Mouse (Mus musculus) C2C12 (cell line): ENCODE data around the gene Trrap.

ENCODE experiments used
- CEBPB ChIP-seq: IDR thresholded peaks from one replicate; pipeline ENCODE4 v1.6.1; 2011; ENCODE audit warnings: low read depth, mild to moderate bottlenecking, control low read depth, moderate library complexity
- CTCF ChIP-seq: IDR thresholded peaks from one replicate; pipeline ENCODE4 v1.5.1; 2011; ENCODE audit not compliant: control insufficient read depth, insufficient read depth, insufficient read length
- MYOD1 ChIP-seq: IDR thresholded peaks from one replicate; pipeline ENCODE4 v1.6.1; 2011; ENCODE audit warnings: low read depth; ENCODE audit not compliant: control insufficient read depth, insufficient read length

DNA sequence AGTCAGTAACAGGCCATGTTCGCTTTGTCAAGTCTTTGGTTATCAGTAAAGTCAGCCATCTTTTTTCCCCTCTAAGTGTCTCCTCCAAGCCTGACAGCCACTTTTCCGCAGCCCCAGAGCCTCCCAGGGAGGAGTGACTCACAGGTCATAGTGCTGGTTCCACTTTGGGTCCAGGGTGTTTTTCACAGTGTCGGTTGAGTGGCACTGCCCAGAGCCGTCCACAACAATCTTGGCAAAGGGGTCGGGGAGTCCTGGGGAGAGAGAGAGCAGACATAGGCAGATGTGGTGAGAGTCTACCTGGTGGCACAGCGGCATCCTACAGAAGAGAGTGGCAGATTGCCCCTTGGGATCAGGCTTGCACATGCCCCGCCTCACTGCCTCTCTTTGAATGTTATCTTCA lies 133.5 kb downstream of the Trrap start:
- TF ChIP-seq CTCF (no peak), MYOD1 (no peak), CEBPB (no peak)
